Mouse (Mus musculus) cerebellum, postnatal 14 days (tissue): Measurements from ENCODE around the gene Elmsan1.
"Not testable (repeated sequence)": the region's sequence is repeated elsewhere in the genome, so short reads cannot be mapped to it uniquely, and the experiment has no call there.

Experiments
- DNase-seq, 2 experiments: peaks; one replicate each; pipeline ENCODE4 v3.0.0; 2021; ENCODE audit warnings: mixed read lengths in 2 of 2

Gene Elmsan1

GRCm38 (mm10) chr12:84218289-84219120 lies at the start of gene Elmsan1:
Gene Elmsan1 (minus strand): TSS chr12:84218881.
- DNase-seq, result peak; percentile 67

GRCm38 (mm10) chr12:84267264-84267663 lies 48.6 kb upstream of the Elmsan1 start:
- DNase-seq, result no peak

GRCm38 (mm10) chr12:84260363-84260762 lies 41.7 kb upstream of the Elmsan1 start:
- no peak for DNase-seq

GRCm38 (mm10) chr12:84254886-84255285 lies 36.2 kb upstream of the Elmsan1 start:
- no peak for DNase-seq

GRCm38 (mm10) chr12:84252811-84253210 lies 34.1 kb upstream of the Elmsan1 start:
- DNase-seq, result no peak

GRCm38 (mm10) chr12:84249217-84249616 lies 30.5 kb upstream of the Elmsan1 start:
- peak; percentile 81 to 88 for DNase-seq

- no peak for DNase-seq
Measured at GRCm38 (mm10) chr12:84245683-84246082, 27.0 kb upstream of the Elmsan1 start.

- no peak for DNase-seq
Measured at GRCm38 (mm10) chr12:84243076-84243770, 24.5 kb upstream of the Elmsan1 start.

GRCm38 (mm10) chr12:84237036-84237435 lies 18.4 kb upstream of the Elmsan1 start:
- not testable (repeated sequence) for DNase-seq

- DNase-seq, result no peak
Measured at GRCm38 (mm10) chr12:84235981-84236752, 17.5 kb upstream of the Elmsan1 start.

- no peak for DNase-seq
Measured at GRCm38 (mm10) chr12:84235577-84235976, 16.9 kb upstream of the Elmsan1 start.

- no peak for DNase-seq
Measured at GRCm38 (mm10) chr12:84233488-84234100, 14.9 kb upstream of the Elmsan1 start.

GRCm38 (mm10) chr12:84226117-84226840 lies 7.6 kb upstream of the Elmsan1 start:
- no peak for DNase-seq

- DNase-seq, result peak; percentile 28 to 29
Measured at GRCm38 (mm10) chr12:84222405-84222961, 3.8 kb upstream of the Elmsan1 start.

GRCm38 (mm10) chr12:84220951-84221891 lies 2.5 kb upstream of the Elmsan1 start:
- DNase-seq, result no peak

- DNase-seq, result no peak
Measured at GRCm38 (mm10) chr12:84220515-84220914, 1.8 kb upstream of the Elmsan1 start.

GRCm38 (mm10) chr12:84219121-84219561 lies 460 bp upstream of the Elmsan1 start:
- DNase-seq, result no peak

- peak in 1 of 2 experiments; percentile 21 for DNase-seq
Measured at GRCm38 (mm10) chr12:84217508-84218131, 1.1 kb downstream of the Elmsan1 start.

- no peak for DNase-seq
Measured at GRCm38 (mm10) chr12:84217111-84217507, 1.6 kb downstream of the Elmsan1 start.
